Mouse (Mus musculus): ENCODE data around the gene Kcnip1.

The Kcnip1 gene

DNA sequence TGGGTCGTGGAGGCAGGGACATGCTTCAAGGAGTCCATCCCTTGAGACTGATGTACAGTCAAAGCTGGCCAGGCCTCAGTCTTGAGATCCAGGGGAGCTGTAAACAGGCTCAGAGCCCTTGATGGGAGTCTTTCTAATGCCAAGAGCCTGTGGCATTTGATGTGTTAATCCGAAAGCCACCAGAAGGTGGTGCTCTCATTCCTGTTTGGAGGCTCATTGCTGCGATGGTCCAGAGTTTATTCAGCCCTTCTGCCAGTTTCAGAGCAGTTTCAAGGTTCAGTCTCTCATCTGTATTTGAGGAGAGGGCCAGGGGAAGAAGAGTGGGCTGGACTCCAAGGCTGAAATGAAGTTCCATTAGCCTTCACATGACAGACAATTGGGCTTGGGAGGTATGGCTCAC is 259.7 kb downstream of the Kcnip1 start:
- in situ Hi-C loops (cut with MboI; ENCODE audit: unreplicated experiment in 2 of 2), result no loop called here

DNA sequence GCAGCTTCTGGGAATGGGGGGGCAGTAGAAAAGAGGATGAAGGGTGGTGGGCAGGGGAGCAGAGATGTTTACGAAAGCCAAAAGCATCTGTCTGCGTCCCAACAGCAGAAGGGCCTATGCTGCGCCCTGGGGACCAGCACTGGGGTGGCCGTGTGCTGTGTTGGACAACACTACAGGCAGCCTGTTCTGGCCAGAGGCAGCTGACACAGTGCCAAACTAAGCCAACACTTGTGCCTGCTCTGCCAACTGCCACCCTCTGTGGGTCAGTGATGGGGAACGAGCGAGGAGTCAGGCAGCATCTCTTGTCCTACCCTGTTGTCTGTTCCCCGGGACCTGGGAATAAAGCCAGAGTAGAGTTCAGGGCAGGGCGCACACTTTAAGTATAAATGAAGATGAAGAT is 260.6 kb downstream of the Kcnip1 start:
- in situ Hi-C loops (cut with MboI; ENCODE audit: unreplicated experiment in 2 of 2), result no loop called here

DNA sequence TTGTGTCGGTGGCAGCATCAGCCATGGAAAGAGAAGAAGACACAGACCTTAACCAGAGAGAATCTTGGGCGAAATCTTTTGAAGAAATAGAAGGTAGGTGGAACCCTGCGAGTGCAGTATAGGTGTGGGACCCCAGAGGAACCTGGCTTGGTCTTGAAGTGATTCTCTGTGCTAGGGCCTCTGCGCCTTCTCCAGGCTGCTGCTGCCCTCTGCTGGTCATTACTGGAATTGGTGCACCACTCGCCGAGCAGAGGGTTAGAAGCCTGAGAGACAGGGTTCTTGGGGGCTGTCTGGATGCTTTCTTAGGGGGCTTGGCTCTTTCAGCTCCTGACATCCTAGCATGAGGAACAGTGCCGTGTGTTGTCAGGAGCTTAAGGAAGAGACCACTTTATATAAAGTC is 271.7 kb downstream of the Kcnip1 start:
- in situ Hi-C loops (cut with MboI; ENCODE audit: unreplicated experiment in 2 of 2), result loop anchor here in 1 of 2 experiments (10.0 to 25.0 kb wide), 2 partner anchors 494 to 534 kb away; no protein-coding TSS in a partner anchor

DNA sequence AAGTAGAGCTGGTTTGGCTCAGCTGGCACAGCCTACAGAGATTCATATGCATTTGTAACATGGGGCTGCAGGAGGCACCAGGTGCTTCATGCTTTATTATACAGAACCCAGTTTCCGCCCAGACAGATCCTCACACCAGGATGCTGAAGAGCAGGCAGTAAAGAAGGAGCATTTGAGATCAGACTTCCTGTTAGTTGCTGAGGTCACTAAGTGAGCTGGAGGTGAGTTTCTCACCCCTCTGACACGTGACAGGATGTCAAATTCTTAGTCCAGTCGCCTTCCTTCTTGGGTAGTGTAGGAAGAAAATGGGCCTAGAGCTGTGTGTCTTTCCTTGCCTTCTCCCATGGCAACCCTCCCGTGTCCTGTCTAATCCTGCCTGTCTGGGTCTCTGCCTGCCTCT is 286.2 kb downstream of the Kcnip1 start:
- in situ Hi-C loops (cut with MboI; ENCODE audit: unreplicated experiment in 2 of 2), result loop anchor here in 1 of 2 experiments (25.0 kb wide), 1 partner anchor 519 kb away; no protein-coding TSS in a partner anchor

DNA sequence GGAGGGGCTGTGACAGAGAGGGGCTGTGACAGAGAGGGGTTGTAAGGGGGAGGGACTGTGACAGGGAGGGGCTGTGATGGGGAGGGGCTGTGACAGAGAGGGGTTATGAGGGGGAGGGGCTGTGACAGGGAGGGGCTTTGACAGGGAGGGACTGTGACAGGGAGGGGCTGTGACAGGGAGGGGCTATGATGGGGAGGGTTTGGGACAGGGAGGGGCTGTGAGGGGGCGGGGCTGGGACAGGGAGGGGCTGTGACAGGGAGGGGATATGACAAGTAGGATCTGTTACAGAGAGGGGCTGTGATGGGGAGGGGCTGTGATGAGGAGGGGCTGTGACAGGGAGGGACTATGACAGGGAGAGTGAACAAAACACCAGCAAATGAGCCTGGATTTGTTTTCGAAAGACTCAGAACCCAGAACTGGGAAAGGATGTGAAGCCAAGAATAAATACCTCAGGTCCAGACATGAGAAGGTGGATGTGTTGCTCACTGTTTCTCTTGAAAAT is 290.9 kb downstream of the Kcnip1 start:
- in situ Hi-C loops (cut with MboI; ENCODE audit: unreplicated experiment in 2 of 2), result loop anchor here in 1 of 2 experiments (25.0 kb wide), 1 partner anchor 515 kb away; no protein-coding TSS in a partner anchor

DNA sequence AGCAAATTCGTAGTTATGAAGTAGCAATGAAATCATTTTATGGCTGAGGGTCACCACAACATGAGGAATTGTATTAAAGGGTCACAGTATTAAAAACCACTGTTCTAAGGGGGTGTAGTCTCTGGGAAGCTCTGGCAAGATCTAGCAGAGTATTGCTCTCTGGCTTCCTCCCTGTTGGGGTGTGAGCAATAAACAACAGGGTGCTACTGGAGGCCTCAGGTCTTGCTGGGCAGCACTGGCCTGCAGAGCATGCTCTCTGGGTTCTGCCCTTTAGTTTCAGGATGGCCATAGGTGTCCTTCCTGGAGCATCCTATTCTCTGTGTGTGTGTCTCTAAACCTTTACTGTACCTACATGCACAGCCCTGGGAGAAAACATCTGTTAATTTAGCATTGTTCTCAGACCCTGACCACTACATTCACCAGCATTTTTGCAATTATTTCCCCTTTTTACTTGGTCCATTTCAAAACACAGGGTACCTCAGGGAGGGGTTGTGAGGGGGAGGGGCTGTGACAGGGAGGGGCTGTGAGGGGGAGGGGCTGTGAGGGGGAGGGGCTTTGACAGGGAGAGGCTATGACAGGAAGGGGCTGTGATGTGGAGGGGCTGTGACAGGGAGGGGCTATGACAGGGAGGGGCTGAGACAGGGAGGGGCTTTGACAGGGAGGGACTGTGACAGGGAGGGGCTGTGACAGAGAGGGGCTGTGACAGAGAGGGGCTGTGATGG is 291.6 kb downstream of the Kcnip1 start:
- in situ Hi-C loops (cut with MboI; ENCODE audit: unreplicated experiment in 2 of 2), result loop anchor here in 1 of 2 experiments (25.0 kb wide), 1 partner anchor 514 kb away; no protein-coding TSS in a partner anchor

DNA sequence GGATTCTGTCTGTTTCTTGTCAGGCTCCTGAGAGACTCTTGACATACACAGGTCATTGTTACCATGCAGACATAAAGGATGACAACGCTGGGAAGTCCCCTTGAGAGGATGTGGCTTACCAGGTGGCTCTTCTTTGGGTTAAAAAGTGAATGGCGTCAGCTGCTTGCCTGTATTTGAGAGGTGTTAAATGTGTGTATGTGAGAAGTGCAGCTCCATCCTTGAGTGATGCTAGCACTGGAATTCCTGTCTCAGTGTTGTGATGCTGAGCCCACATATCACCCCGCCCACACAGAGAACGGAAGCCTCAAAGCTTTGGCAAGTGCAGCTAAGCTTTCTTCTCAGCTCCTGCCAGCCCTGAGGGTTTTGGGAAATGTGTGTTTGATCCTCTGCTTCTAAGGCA is 292.2 kb downstream of the Kcnip1 start:
- in situ Hi-C loops (cut with MboI; ENCODE audit: unreplicated experiment in 2 of 2), result loop anchor here in 1 of 2 experiments (25.0 kb wide), 1 partner anchor 513 kb away; no protein-coding TSS in a partner anchor

DNA sequence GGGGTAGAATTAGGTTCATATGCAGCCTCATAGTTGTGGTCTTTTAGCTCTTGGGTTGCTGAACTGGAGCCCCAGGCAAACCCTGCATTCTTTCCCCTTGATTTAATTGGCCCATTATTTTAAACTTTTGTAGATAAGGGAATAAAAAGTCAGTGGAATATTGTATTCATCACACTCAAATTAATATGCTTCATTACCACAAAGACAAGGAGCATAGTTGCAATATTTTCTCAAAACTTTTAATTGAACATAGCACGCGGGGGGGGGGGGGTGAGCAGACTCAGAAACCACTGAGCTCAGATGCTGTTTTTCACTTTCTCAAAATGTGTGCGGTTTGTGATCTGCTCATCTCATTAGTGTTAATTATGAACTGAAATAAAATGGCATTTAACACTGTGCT is 302.8 kb downstream of the Kcnip1 start:
- in situ Hi-C loops (cut with MboI; ENCODE audit: unreplicated experiment in 2 of 2), result no loop called here

DNA sequence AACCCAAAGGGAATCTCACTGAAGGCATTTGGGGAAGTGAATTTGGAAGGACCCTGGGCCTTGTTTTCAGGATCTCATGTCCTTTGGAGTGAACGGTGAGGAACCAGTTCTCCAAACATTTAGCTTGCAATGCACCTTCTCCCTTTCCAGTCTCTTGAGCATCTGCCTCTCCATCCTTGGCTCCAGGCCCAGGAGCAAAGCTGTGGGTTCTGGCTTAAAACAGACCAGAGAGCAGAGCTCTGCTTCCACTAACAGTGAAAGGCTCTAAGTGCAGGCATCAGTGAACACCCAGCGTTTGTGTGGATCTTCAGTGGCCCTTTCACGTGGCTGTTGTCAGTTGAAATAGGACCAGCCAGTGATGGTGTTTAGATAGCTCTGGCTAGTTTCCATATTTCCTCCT is 307.0 kb downstream of the Kcnip1 start:
- in situ Hi-C loops (cut with MboI; ENCODE audit: unreplicated experiment in 2 of 2), result no loop called here

DNA sequence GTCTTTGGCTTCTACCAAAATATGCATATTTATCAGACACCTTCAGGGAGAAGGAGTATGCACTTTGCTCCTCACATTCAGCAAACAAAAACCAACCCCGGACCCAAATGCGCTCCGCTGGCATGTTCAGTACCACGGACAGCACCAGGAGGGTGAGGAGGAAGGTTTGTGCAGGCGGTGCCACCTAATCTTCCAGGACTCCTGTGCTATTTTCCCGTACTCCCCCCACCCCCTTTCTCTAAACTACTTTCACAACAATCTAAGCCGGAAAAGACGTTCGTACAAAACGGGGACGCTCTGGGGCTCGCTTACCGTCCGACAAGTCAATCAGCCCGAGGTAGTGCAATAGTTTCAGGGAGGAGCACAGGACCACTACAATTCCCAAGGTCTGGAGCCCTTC is 312.8 kb downstream of the Kcnip1 start:
- in situ Hi-C loops (cut with MboI; ENCODE audit: unreplicated experiment in 2 of 2), result no loop called here

DNA sequence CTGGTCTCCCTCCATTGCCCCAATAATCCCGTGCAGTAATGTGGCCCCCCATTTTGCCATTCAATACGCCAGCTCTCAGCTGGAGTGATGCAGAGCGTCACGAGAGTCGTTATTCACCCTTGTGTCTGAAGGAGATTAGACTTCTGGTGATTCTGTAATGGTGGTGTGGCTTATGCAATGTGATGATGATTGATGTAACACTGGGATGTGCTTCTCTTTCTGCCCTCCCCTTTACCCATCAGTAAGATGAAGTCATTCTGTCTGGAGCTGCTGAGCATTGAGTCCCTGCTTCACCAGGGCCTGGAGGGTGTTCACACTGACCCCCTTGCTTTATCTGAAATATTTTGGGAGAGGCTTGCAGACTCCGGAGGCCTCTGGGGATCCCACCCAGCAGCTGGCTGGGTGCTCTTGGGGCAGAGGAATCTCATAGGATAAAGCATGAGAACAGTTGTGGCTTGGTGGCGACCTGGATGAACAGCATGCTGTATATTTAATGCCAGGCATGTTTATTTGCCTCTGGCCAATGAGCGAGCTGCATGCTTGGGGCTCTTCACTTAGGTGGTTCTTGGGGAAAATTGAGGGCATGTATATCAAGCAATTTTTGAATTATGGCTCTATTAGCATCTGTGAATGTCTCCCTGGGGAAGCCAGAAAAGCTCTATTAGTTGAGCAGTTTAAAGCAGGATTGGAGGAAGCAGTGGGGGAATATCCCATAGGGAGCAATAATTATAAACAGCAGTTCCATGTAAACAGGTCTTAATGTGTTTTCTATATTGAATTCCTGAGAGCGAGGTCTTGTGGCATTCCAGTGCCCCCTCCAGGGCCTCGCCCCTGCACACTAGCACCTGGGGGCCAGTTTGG is 322.6 kb downstream of the Kcnip1 start:
- in situ Hi-C loops (cut with MboI; ENCODE audit: unreplicated experiment in 2 of 2), result no loop called here

DNA sequence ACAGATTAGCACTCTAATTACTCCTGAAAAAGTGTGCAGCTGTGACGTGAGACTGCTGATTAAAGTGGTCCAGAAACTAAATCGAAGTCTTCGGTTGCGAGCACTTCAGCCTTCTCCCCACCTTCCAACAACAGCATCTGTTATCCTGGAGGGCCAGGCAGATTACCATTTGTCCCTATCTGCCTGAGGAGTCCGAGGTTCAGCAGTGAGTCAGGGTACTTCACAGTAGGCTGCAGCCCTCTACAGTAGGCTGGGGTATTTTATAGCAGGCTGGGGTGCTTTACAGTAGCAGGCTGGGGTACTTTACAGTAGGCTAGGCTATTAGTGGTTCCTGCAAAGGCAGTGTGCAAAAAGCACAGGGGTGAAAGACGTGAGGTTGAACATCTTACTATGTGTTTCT is 324.6 kb downstream of the Kcnip1 start:
- in situ Hi-C loops (cut with MboI; ENCODE audit: unreplicated experiment in 2 of 2), result no loop called here

DNA sequence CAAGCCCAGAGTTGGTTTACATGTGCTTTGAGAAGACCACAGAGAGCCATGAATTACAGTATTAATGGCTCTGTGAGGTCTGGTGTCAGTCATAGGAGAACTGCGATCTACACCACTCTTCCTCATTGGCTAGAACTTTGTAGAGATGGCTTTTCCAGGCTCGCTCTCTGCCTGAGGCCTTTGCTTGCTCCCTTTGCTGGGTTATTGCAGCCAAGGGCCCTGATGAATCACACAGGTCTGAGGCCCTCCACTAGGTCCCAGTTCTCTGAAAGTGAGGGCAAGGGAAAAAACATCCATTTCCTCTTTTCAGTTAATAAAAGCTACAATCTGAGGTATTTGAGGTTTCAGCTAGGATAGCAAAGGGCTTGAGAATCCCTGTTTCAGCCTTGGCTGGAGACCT is 329.4 kb downstream of the Kcnip1 start:
- in situ Hi-C loops (cut with MboI; ENCODE audit: unreplicated experiment in 2 of 2), result no loop called here

DNA sequence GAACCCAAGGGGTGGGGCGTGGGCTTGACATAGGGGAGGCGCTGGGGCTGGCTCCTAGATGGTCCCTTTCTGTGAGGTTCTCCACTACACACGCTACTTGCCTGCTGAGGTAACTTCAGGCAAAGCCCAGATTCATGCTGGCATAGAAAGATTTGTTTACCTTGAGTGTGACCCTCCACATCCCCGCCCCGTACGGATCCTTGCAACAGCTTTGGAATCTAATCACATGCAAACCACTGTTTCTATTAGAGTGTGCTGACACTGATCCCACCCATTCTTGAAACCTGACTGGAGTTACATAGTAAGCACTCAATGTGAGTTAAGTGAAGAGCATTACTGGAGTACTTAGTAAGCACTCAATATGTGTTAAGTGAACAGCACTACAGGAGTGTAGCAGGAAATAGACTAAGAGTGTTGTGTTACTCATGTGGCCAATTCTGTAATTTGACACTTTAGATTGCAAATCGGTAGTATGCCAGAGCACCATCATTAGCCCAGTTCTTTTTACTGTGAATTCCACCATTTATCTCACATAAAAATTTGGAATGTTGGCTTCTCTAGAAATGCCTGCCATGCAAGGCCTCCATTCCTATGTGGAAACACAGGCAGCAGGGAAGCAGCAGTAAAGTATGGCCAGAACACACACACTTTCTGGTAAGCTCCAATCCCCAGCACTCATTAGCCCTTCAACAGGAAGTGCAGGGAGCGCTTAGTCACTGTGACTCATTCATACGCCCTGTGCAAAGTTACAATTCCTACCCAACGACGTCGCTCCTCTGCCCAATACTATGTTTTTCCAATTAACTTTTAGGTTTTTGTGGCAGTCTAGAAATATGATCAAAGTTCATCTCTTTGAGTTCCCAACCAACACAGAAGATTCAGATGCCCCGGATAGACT is 332.7 kb downstream of the Kcnip1 start:
- in situ Hi-C loops (cut with MboI; ENCODE audit: unreplicated experiment in 2 of 2), result no loop called here

DNA sequence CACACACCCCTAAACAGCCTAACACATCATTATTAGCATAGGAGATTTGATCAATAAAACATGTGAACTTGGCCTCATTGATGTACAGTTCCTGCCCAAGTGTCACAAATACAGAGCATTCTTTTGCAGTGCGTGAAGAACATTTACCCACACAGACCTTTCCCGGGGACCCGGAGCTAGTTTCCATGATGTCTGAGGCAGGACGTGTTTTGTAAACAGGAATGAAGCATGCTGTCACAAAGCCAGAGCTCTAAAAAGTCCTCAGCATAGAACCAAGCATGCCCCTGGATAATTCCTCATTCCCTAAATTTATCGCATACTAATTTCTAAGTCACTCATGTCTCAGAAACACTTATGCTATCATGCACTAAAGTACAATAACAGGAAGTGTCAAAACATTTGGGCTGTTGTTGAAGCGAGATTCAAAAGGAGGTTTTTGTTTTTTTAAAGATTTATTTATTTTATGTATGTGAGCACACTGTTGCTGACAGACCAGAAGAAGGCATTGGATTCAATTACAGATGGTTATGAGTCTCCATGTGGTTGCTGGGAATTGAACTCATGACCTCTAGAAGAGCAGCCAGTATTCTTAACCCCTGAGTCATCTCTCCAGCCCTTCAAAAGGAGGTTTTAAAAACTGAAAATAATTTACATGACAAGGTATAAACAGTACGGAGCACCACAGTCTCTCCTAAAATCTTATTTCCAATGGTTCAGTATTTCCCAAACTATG is 336.9 kb downstream of the Kcnip1 start:
- in situ Hi-C loops (cut with MboI; ENCODE audit: unreplicated experiment in 2 of 2), result no loop called here

DNA sequence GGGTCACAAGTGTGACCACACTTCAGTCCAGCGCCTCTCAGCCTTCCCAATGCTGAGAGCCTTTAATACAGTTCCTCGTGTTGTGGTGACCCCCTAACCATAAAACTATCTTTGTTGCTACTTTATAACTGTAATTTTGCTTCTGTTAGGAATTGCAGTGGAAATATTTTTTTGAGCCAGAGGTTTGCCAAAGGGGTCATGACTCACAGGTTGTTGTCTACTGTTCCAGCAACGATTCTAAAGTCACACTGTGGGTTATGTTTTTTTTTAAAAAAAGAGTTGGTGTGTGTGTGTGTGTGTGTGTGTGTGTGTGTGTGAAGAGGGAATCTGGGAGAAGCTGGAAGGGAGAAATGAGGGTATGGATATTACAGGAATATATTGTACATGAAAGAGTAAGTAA is 337.7 kb downstream of the Kcnip1 start:
- in situ Hi-C loops (cut with MboI; ENCODE audit: unreplicated experiment in 2 of 2), result no loop called here

DNA sequence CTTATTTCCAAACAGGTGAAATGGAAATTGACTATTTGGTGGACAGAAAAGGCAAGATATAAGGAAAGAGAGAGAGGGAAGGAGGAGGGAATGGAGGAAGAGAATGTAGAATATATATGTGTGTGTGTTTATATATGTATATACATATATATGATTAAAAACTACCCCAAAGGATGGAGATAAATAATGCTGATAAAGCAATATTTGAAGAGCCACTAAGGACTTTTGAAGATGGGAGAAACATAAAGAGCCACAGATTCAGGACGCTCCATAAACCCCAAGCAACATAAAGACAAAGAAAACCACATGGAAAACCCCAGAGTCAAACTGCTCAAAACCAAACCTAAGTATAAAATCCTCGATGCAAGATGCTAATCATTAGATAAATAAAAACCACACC is 338.5 kb downstream of the Kcnip1 start:
- in situ Hi-C loops (cut with MboI; ENCODE audit: unreplicated experiment in 2 of 2), result no loop called here

DNA sequence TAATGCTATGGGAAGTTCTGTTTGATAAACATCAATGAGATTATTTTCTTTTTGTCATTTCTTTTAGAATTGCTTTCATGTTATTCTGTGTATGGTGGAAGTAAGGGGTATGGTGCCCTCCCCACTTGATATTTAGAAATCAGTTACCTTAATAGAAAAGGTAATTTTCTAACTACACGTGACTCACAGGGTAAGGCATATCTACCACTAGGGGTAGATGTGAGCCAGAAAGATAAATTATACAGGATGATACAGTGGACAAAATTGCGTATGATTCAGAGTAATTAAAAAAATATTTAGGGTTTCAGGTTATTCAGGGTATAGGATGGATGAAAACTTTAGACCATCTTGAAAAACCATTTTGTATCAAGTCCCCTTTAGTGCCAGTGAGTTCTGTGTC is 343.6 kb downstream of the Kcnip1 start:
- in situ Hi-C loops (cut with MboI; ENCODE audit: unreplicated experiment in 2 of 2), result no loop called here

DNA sequence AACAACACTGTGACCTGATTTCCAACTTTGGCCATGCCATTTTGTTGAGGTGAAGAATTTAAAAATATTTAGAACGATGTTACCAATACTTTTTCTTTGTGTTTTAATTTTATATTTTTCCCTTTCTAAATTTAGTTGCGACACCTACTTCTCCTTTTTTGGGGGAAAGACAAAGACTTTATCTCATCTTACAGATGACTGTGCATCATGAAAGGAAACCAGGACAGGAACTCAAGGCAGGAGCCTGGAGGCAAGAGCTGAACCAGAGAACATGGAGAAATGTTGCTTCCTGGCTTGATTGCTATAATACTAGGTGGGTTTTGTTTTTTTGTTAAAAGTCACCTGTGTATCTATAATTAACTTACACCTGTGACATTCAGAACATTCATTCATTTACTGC is 355.8 kb downstream of the Kcnip1 start:
- in situ Hi-C loops (cut with MboI; ENCODE audit: unreplicated experiment in 2 of 2), result no loop called here

All from v-Abl transformed pro-B cells (cell line).